Mouse (Mus musculus): ENCODE measurements around the gene Anp32b.

Anp32b gene

GRCm38 (mm10) chr4:46450519-46451131, at the start of gene Anp32b:
Gene Anp32b (plus strand): TSS chr4:46450902.
- DNase-seq = peak; percentile 96

- DNase-seq = no peak
Measured at GRCm38 (mm10) chr4:46404042-46404795, 46.5 kb upstream of the Anp32b start.

GRCm38 (mm10) chr4:46406966-46407703, 43.6 kb upstream of the Anp32b start:
- no peak for DNase-seq

- no peak for DNase-seq
Measured at GRCm38 (mm10) chr4:46410677-46411076, 40.0 kb upstream of the Anp32b start.

GRCm38 (mm10) chr4:46411489-46411888, 39.2 kb upstream of the Anp32b start:
- no peak for DNase-seq

- DNase-seq = no peak
Measured at GRCm38 (mm10) chr4:46412113-46412512, 38.6 kb upstream of the Anp32b start.

GRCm38 (mm10) chr4:46413406-46413805, 37.3 kb upstream of the Anp32b start, which contains the start of gene Hemgn:
Gene Hemgn (minus strand): TSS chr4:46413506.
- no peak for DNase-seq

- peak; percentile 41 for DNase-seq
Measured at GRCm38 (mm10) chr4:46417491-46417890, 33.2 kb upstream of the Anp32b start.

GRCm38 (mm10) chr4:46418851-46419250, 31.9 kb upstream of the Anp32b start:
- no peak for DNase-seq

GRCm38 (mm10) chr4:46422625-46423024, 28.1 kb upstream of the Anp32b start:
- no peak for DNase-seq

GRCm38 (mm10) chr4:46428903-46429499, 21.7 kb upstream of the Anp32b start:
- DNase-seq = peak; percentile 20

GRCm38 (mm10) chr4:46432339-46433036, 18.2 kb upstream of the Anp32b start:
- no peak for DNase-seq

- no peak for DNase-seq
Measured at GRCm38 (mm10) chr4:46442501-46442900, 8.2 kb upstream of the Anp32b start.

GRCm38 (mm10) chr4:46445237-46445945, 5.3 kb upstream of the Anp32b start:
- DNase-seq = peak; percentile 21

GRCm38 (mm10) chr4:46447461-46447860, 3.2 kb upstream of the Anp32b start:
- no peak for DNase-seq

GRCm38 (mm10) chr4:46448886-46449285, 1.8 kb upstream of the Anp32b start:
- DNase-seq = peak; percentile 14

GRCm38 (mm10) chr4:46450020-46450518, 633 bp upstream of the Anp32b start:
- DNase-seq = no peak

- peak; percentile 77 for DNase-seq
Measured at GRCm38 (mm10) chr4:46451240-46451757, 597 bp downstream of the Anp32b start.

- peak; percentile 93 for DNase-seq
Measured at GRCm38 (mm10) chr4:46451758-46452480, 1.2 kb downstream of the Anp32b start.

- peak; percentile 83 for DNase-seq
Measured at GRCm38 (mm10) chr4:46452481-46452850, 1.8 kb downstream of the Anp32b start.
